Mouse (Mus musculus) heart, postnatal 4 days (tissue): Measurements from ENCODE around the gene 1700023F06Rik. TPM values are rescaled to one million over a fixed set of nuclear protein-coding genes. Genes with fewer than 3 reads are reported as not detected.
A peak's percentile ranks its signal among the peaks of the same experiment; 100 is the strongest.

ENCODE experiments used
- DNase-seq: peaks from one replicate; pipeline ENCODE4 v3.0.0; 2021
- total RNA-seq, 2 experiments: library from RNA; stranded (reverse); gene quantifications; 2 replicates each; pipeline ENCODE4 v1.2.3; 2021

Gene 1700023F06Rik
- not detected for total RNA-seq

GRCm38 (mm10) chr11:103208458-103208857 lies at the start of gene 1700023F06Rik:
1700023F06Rik (minus strand) TSS chr11:103208558.
- DNase-seq = no peak

DNA sequence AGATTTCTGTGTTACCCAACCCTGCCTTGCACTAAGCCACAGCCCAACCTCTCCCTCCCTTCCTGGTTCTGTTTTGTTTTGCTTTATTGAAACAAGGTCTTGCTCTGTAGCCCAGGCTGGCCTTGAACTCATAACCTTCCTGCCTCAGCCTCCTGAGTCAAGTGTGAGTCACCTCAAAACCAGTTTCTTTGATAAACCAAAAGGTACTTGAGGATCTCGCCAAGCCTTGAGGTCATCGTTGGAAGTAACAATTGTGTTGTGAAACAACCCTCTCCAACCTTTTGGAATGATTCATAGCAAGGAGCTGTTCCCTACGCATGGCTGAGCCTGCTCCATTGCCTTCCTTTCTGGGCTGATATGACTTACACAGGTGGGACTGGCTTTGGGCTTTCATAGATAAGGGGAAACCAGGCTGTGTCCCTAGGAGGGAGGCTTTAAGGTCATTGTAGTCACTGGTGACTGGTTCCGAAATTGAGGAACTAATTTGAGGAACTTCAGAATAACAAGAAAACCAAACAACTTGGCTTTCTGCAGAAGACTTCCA lies 49.7 kb upstream of the 1700023F06Rik start:
- no peak for DNase-seq

DNA sequence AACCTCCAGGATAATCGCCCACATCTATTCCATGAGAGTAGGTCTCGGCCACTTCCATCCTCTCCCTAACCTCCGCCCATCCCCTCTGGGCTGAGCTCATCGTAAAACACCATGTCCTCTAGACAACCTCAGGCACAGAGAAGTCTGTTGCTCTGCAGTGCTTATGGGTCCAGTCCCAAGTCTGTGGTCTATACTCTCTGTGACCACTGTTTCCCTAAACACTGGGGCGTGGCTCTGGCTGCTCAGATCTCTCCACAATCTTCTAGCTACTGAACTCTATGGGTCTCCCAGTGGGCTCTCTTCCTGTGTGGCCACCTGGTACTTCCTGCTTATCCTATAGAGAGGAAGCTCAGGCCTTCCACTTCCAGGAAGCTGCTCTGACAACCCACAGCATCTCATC lies 45.2 kb upstream of the 1700023F06Rik start:
- DNase-seq = no peak

GRCm38 (mm10) chr11:103252380-103252779 lies 44.0 kb upstream of the 1700023F06Rik start:
- no peak for DNase-seq

DNA sequence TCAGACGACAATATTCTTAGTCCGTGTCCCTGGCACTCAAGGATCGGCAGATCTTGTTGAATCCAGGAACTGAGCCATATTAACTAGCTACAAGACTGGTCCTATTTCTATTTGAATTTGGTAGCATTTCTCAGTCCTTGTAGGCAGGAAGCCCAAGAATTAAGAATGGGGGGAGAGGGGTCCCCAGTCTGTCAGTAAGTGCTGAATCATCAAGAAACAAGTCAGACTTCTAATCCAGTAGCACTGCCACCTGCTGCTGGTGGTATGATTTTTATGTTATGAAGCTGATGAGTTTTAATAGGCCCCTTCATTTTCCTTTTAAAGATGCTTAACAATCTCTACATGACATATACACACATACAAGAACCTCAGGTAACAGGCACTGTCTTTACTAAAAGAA lies 42.0 kb upstream of the 1700023F06Rik start:
- DNase-seq = no peak

- DNase-seq = no peak
Observed at GRCm38 (mm10) chr11:103249509-103249908, 41.2 kb upstream of the 1700023F06Rik start.

DNA sequence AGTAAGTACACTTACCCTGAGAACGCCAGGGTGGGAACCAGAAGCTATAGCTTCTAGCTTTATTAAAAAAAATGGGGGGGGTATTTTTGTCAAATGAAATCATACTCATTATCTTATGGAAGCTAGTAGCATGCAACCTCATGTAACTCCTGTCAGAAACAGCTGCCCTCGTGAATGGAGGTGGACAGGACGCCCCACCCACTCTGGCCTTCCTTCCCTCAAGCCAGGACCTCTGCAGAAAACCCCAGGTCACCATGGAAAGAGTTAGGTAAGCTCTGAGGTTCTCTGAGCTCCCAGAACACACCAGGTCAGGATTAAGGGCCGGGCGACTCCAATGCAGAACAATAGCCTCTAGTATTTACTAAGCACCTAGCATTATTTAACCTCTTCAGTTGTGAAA lies 40.5 kb upstream of the 1700023F06Rik start:
- no peak for DNase-seq

DNA sequence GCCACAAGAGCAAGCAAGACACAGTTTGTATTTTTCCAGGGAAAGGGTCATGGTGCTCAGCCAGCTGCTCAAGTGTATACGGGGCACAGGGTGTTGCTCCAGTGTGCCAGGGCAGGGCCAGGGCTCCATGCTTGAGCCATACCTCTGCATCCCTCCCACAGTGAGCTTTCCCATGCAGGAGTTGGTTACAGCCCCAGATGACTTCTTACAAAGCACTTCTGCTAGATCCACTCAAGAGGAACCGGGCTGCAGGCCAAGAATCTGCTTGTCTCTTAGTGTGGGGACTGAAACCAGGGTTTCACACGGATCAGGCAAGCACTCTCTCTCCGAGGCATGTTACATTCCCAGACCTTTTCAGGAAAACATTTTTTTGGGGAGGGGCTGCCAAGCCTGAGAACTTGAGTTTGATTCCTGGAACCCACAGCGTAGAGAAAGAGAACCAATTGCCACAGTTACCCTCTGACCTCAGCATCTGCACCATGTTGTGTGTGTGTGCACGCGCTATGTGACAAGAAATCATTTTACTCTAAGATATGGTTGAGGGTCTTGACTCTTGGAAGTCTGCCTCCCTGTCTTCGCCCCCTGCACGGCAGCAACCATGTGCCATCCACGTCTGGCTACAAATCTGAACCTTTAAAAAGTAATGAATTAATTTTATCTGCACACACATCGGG lies 39.3 kb upstream of the 1700023F06Rik start:
- DNase-seq = peak; percentile 90

DNA sequence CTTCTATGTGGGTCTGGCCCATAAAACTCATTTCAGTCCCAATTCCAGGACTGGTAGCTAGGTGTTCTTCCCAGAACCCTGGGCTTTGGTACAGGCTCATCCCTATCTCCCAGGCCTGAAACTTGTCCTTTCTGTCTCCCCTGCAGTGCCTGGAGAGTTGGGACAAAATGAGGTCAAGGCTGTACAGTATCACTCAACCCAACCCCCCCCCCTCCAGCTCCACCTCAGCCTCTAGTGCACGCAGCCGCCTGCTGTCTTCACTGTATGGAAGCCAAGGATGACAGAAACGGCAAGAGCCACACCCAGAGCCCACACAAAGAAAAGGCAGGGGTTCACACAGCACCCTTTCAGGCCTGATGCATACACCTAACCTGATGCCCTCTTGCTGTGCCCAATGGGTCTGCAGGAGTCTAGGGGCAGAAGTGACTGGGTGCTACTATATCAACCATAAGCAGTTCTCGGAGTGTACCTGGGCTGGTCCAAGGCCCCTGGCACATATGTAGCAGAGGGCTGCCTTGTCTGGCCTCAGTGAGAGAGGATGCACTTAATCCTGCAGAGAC lies 38.5 kb upstream of the 1700023F06Rik start:
- DNase-seq = no peak

- peak; percentile 62 for DNase-seq
Observed at GRCm38 (mm10) chr11:103246081-103246730, 37.8 kb upstream of the 1700023F06Rik start.

DNA sequence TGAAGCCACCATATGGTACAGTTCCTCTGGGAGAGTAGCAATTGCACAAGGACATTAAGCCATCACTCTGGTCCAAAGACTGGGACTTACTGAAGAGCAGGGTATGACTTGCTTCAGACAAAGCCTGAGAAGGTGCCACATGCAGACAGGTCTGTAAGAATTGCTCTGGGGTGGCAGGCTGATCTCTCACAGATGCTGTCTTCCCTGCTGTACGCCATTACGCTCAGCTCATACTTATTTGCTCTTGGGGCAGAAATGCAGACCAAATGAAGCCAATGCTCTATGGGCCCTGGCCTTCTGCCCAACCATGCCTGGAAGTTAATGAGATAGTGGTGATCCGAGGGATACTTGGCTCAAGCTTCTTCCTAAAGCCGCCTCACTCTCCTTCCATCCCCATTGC lies 36.5 kb upstream of the 1700023F06Rik start:
- no peak for DNase-seq

GRCm38 (mm10) chr11:103240740-103241139 lies 32.4 kb upstream of the 1700023F06Rik start:
- DNase-seq = peak; percentile 62

DNA sequence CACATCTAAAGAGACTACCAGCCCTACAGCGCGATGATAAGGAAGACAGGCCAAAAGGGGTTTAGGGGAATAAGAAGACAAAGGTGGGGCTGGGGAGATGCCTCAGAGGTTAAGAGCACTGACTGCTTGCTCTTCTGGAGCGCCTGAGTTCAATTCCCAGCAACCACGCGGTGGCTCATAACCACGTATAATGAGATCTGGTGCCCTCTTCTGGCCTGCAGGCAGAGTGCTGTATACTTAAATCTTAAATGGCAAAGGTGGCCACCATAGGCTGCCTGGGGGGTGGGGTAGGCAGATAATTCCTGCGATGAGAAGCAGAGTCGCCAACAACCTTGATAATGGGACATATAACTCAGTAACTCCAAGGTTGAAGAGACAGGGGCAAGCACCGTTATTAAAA lies 29.4 kb upstream of the 1700023F06Rik start:
- DNase-seq = no peak

GRCm38 (mm10) chr11:103236903-103237302 lies 28.5 kb upstream of the 1700023F06Rik start:
- no peak for DNase-seq

GRCm38 (mm10) chr11:103236431-103236830 lies 28.1 kb upstream of the 1700023F06Rik start:
- no peak for DNase-seq

- peak; percentile 60 for DNase-seq
Observed at GRCm38 (mm10) chr11:103235702-103236101, 27.3 kb upstream of the 1700023F06Rik start.

DNA sequence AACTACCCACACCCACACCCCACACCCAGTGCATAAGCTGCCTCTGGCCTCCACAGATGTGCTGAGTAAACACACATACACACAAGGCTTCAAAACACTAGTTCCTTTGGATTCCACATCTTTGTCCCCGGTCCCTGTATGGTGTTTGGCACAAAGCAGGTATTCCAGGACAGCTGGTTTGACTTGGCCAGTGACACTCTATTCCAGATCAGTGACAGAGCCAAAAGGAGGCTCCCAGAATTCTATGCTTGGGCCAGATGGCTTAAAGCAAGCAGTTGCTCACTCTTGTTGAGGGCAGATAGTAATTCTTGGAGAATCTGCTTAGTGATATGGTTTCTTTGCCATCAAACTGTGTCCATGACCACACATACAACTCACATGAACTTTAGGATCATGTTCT lies 26.1 kb upstream of the 1700023F06Rik start:
- no peak for DNase-seq

DNA sequence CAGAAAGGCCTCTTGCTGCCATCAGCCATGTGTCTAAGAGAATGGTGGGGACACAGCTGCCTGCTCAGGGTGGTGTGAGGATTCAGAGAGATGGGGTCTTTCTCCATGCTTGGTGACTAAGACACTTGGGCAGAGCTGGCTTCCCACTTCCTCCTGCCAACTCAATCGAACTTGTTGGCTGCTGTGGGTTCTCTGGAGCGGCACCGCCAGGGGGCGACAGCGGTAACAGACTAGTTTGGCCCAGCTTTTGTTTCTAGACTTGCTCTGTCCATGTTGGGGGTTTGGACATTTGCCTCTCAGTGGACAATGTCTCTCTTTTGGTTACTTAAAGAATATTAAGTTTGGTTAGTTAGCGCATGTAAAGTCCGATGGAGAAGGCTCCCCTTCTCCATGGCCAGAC lies 24.6 kb upstream of the 1700023F06Rik start:
- DNase-seq = peak; percentile 91

DNA sequence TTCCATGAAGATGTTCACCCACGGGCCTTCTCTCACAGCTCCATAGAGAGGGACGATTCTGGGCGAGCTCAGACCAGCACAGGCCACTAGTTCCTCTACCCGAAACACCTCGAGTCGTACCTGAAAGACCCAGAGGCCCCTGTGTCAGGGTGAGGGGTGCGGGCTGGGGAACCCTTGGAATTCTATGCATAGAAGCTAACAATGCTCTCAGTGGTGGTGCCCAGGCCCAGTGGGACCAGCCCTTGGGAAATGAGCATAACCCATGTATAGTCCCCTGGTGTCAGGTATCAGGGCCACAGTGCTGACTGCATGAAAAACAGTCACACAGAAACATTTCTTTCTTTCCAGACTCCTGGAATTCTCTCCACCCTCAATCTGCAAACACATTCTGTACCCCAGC lies 23.0 kb upstream of the 1700023F06Rik start:
- DNase-seq = no peak

GRCm38 (mm10) chr11:103230626-103231025 lies 22.3 kb upstream of the 1700023F06Rik start:
- peak; percentile 34 for DNase-seq

GRCm38 (mm10) chr11:103229608-103230007 lies 21.2 kb upstream of the 1700023F06Rik start:
- no peak for DNase-seq

GRCm38 (mm10) chr11:103223951-103224456 lies 15.6 kb upstream of the 1700023F06Rik start:
- DNase-seq = no peak

- DNase-seq = no peak
Observed at GRCm38 (mm10) chr11:103223444-103223843, 15.1 kb upstream of the 1700023F06Rik start.
